Mouse (Mus musculus) heart, embryonic 11.5 days (tissue): ENCODE data around the gene Hist2h2bb. TPM values are rescaled to one million over a fixed set of nuclear protein-coding genes. Genes with fewer than 3 reads are reported as not detected.
"Not testable (repeated sequence)": the region's sequence is repeated elsewhere in the genome, so short reads cannot be mapped to it uniquely, and the experiment has no call there.

Experiments used
- ATAC-seq: fragments of 200-750 bp; cut with Nextera tagmentation; replicated peaks from 2 replicates; pipeline ENCODE4 v1.8.0; 2017; ENCODE audit warnings: moderate library complexity; ENCODE audit not compliant: insufficient number of reproducible peaks, low FRiP score, low TSS enrichment
- H3K27ac ChIP-seq: fragments of 300-500 bp; sonication (generic); 2 replicates; pipeline ENCODE4 v1.5.1; 2014; ENCODE audit warnings: mild to moderate bottlenecking, low read depth, low read length
- H3K27me3 ChIP-seq: fragments of 300-500 bp; sonication (generic); 2 replicates; pipeline ENCODE4 v1.6.1; 2014; ENCODE audit warnings: mild to moderate bottlenecking, low read length, mixed read lengths; ENCODE audit not compliant: control insufficient read depth, insufficient read depth
- H3K36me3 ChIP-seq: fragments of 300-500 bp; sonication (generic); 2 replicates; pipeline ENCODE4 v1.6.1; 2014; ENCODE audit warnings: mild to moderate bottlenecking, low read length, moderate library complexity, mixed read lengths; ENCODE audit not compliant: control insufficient read depth, insufficient read depth
- H3K4me1 ChIP-seq: fragments of 300-500 bp; sonication (generic); 2 replicates; pipeline ENCODE4 v1.6.1; 2014; ENCODE audit warnings: low read length; ENCODE audit not compliant: control insufficient read depth, insufficient read depth
- H3K4me2 ChIP-seq: fragments of 300-500 bp; sonication (generic); 2 replicates; pipeline ENCODE4 v1.6.1; 2014; ENCODE audit warnings: mild to moderate bottlenecking, moderate library complexity
- H3K4me3 ChIP-seq: fragments of 300-500 bp; sonication (generic); 2 replicates; pipeline ENCODE4 v1.5.1; 2014; ENCODE audit warnings: low read depth, low read length
- H3K9ac ChIP-seq: fragments of 300-500 bp; sonication (generic); 2 replicates; pipeline ENCODE4 v1.6.1; 2014; ENCODE audit warnings: mild to moderate bottlenecking, low read depth, low read length, moderate library complexity
- H3K9me3 ChIP-seq: fragments of 300-500 bp; sonication (generic); replicated peaks from 2 replicates; pipeline ENCODE4 v1.6.1; 2016; ENCODE audit warnings: low read length; ENCODE audit not compliant: control insufficient read depth
- WGBS: fragments of 180-500 bp; shearing (Covaris S2); extraction: QIAGEN DNeasy Blood & Tissue Kit; methylation state at CpG from one replicate; pipeline ENCODE4 v1.1.7; 2014; ENCODE audit not compliant: insufficient replicate concordance; 5-methylcytosine and 5-hydroxymethylcytosine counted together
- polyA plus RNA-seq: library from polyadenylated mRNA; unstranded; fragments of >200 nt; fragmentation: Nextera tagmentation; extraction: Ambion mirVana; gene quantifications from 2 replicates; pipeline ENCODE4 v1.2.1, GENCODE M21; 2014

The Hist2h2bb gene
- polyA plus RNA-seq, 1 experiment from 2014 or later = 7.1 TPM

- H3K27ac ChIP-seq = no peak overlapping the region
- H3K27me3 ChIP-seq = peaks cover 15% of the 10 kb centered on the region
- no peaks in the 10 kb centered on the region for H3K9me3 ChIP-seq
- no peak overlapping the region for H3K9ac ChIP-seq
- ATAC-seq = no peak
- WGBS = 47% methylated on average over 6 of the region's 6 CpGs
- H3K36me3 ChIP-seq = no peaks in the 10 kb centered on the region
- H3K4me1 ChIP-seq = peaks cover 4% of the 10 kb centered on the region; the same call in 1 of the 2 replicates
- H3K4me2 ChIP-seq = no peak overlapping the region
- no peak overlapping the region for H3K4me3 ChIP-seq
Observed at GRCm38 (mm10) chr3:96280660-96281059, 11.1 kb downstream of the Hist2h2bb start.

- 14% methylated on average over 4 of the region's 4 CpGs for WGBS
- ATAC-seq = no peak
- peak overlapping the region; percentile 41 for H3K4me2 ChIP-seq
- no peak overlapping the region for H3K9ac ChIP-seq
- no peak overlapping the region for H3K4me3 ChIP-seq
- H3K27ac ChIP-seq = no peak overlapping the region
- H3K36me3 ChIP-seq = no peaks in the 10 kb centered on the region
- H3K9me3 ChIP-seq = no peaks in the 10 kb centered on the region
- H3K4me1 ChIP-seq = no peaks in the 10 kb centered on the region
- peaks cover 20% of the 10 kb centered on the region for H3K27me3 ChIP-seq
Observed at GRCm38 (mm10) chr3:96284457-96284856, 14.9 kb downstream of the Hist2h2bb start.

GRCm38 (mm10) chr3:96287334-96287733 is 17.8 kb downstream of the Hist2h2bb start:
- H3K27ac ChIP-seq, ATAC-seq, H3K4me2 ChIP-seq, H3K4me3 ChIP-seq, H3K9ac ChIP-seq, H3K4me1 ChIP-seq, H3K9me3 ChIP-seq, H3K36me3 ChIP-seq: not testable (repeated sequence)
- H3K27me3 ChIP-seq = peaks cover 18% of the 10 kb centered on the region
- WGBS = 89% methylated on average over 11 of the region's 11 CpGs

GRCm38 (mm10) chr3:96289201-96289600 is 19.6 kb downstream of the Hist2h2bb start:
- Histone ChIP-seq H3K36me3 (no peaks in the 10 kb centered on the region), H3K27ac (no peak overlapping the region), H3K4me3 (no peak overlapping the region), H3K4me2 (no peak overlapping the region), H3K4me1 (no peaks in the 10 kb centered on the region), H3K27me3 (peaks cover 8% of the 10 kb centered on the region; the same call in 1 of the 2 replicates), H3K9ac (no peak overlapping the region), H3K9me3 (no peaks in the 10 kb centered on the region)
- no peak for ATAC-seq
- 60% methylated on average over 3 of the region's 3 CpGs for WGBS

- not testable (repeated sequence) for H3K9me3 ChIP-seq, H3K4me1 ChIP-seq, H3K4me2 ChIP-seq, ATAC-seq, H3K27me3 ChIP-seq, H3K36me3 ChIP-seq, H3K9ac ChIP-seq, H3K27ac ChIP-seq, H3K4me3 ChIP-seq
- 88% methylated on average over 3 of the region's 3 CpGs for WGBS
Observed at GRCm38 (mm10) chr3:96290727-96291126, 21.2 kb downstream of the Hist2h2bb start.

GRCm38 (mm10) chr3:96292641-96293040 is 23.1 kb downstream of the Hist2h2bb start:
- no peak for ATAC-seq
- no peaks in the 10 kb centered on the region for H3K9me3 ChIP-seq
- H3K4me1 ChIP-seq = no peaks in the 10 kb centered on the region
- no peak overlapping the region for H3K4me2 ChIP-seq
- H3K27me3 ChIP-seq = no peaks in the 10 kb centered on the region
- no peak overlapping the region for H3K4me3 ChIP-seq
- H3K27ac ChIP-seq = no peak overlapping the region
- no peaks in the 10 kb centered on the region for H3K36me3 ChIP-seq
- WGBS = 63% methylated on average over 6 of the region's 6 CpGs
- no peak overlapping the region for H3K9ac ChIP-seq

- Histone ChIP-seq H3K9ac (no peak overlapping the region), H3K4me3 (no peak overlapping the region), H3K27ac (no peak overlapping the region), H3K4me1 (no peaks in the 10 kb centered on the region), H3K9me3 (no peaks in the 10 kb centered on the region), H3K4me2 (no peak overlapping the region), H3K36me3 (no peaks in the 10 kb centered on the region), H3K27me3 (no peaks in the 10 kb centered on the region)
- no peak for ATAC-seq
- 50% methylated on average over 5 of the region's 5 CpGs for WGBS
Observed at GRCm38 (mm10) chr3:96293368-96293767, 23.8 kb downstream of the Hist2h2bb start.

GRCm38 (mm10) chr3:96293787-96294186 is 24.2 kb downstream of the Hist2h2bb start, which contains the start of gene Fcgr1:
TSS of gene Fcgr1 (minus strand) at chr3:96293969.
- Histone ChIP-seq H3K9ac (no peak within 1 kb of the TSS), H3K9me3 (no peaks in the 10 kb centered on the region), H3K4me1 (no peaks in the 10 kb centered on the region), H3K27ac (no peak within 1 kb of the TSS), H3K27me3 (no peaks in the 10 kb centered on the region), H3K4me3 (no peak within 1 kb of the TSS), H3K4me2 (no peak within 1 kb of the TSS), H3K36me3 (no peaks in the 10 kb centered on the region)
- ATAC-seq = no peak
- 77% methylated on average over 4 of the region's 4 CpGs for WGBS

GRCm38 (mm10) chr3:96298360-96298759 is 28.8 kb downstream of the Hist2h2bb start:
- no peak overlapping the region for H3K9ac ChIP-seq
- no peaks in the 10 kb centered on the region for H3K4me1 ChIP-seq
- no peak for ATAC-seq
- no peaks in the 10 kb centered on the region for H3K9me3 ChIP-seq
- H3K4me3 ChIP-seq = no peak overlapping the region
- H3K36me3 ChIP-seq = no peaks in the 10 kb centered on the region
- no peak overlapping the region for H3K27ac ChIP-seq
- no peak overlapping the region for H3K4me2 ChIP-seq
- 81% methylated on average over 4 of the region's 4 CpGs for WGBS
- H3K27me3 ChIP-seq = peaks cover 6% of the 10 kb centered on the region
